Mouse (Mus musculus): ENCODE data around the gene 4933424G06Rik.
"Not testable (repeated sequence)": the region's sequence is repeated elsewhere in the genome, so short reads cannot be mapped to it uniquely, and the experiment has no call there.

4933424G06Rik gene

GRCm38 (mm10) chr1:36709854-36710280, at the start of gene 4933424G06Rik:
Gene 4933424G06Rik (plus strand): TSS chr1:36710149.
- peak; percentile 98 for DNase-seq (ENCODE audit: low read depth, low spot score)
- H3K27me3 ChIP-seq (ENCODE audit: control insufficient read depth, insufficient read depth, low read length, poor library complexity, severe bottlenecking) = no peaks in the 10 kb centered on the region
- H3K36me3 ChIP-seq (ENCODE audit: control insufficient read depth, insufficient read depth, low read length, poor library complexity, severe bottlenecking) = no peaks in the 10 kb centered on the region; the same call in 1 of the 2 replicates

DNA sequence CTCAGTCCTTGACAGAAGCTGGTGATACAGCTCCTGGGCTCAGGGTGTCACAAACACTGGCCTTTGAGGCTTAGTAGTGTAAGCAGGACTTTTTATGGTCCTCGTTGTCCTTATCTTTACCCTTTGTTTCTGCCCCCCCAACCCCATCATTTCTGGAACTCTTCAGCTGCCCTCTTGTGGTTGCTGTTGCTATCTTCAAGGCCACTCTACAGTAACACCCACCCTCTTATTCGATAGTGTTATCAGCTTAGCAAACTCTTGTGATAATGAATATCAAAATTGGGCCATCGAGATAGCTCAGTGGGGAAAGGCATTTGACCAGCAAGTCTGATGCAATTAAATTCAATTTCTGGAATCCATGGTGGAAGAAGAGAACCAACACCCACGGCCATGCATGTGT, 45.5 kb upstream of the 4933424G06Rik start:
- peak; percentile 15 for DNase-seq (ENCODE audit: low read depth, low spot score)
- Histone ChIP-seq H3K36me3 (ENCODE audit: control insufficient read depth, insufficient read depth, low read length, poor library complexity, severe bottlenecking) (no peaks in the 10 kb centered on the region), H3K27me3 (ENCODE audit: control insufficient read depth, insufficient read depth, low read length, poor library complexity, severe bottlenecking) (no peaks in the 10 kb centered on the region)

- H3K27me3 ChIP-seq (ENCODE audit: control insufficient read depth, insufficient read depth, low read length, poor library complexity, severe bottlenecking) = no peaks in the 10 kb centered on the region
- H3K36me3 ChIP-seq (ENCODE audit: control insufficient read depth, insufficient read depth, low read length, poor library complexity, severe bottlenecking) = no peaks in the 10 kb centered on the region
- DNase-seq (ENCODE audit: low read depth, low spot score) = no peak
These were observed 44.7 kb upstream of the 4933424G06Rik start for GRCm38 (mm10) chr1:36665165-36665723.

- no peaks in the 10 kb centered on the region for H3K27me3 ChIP-seq (ENCODE audit: control insufficient read depth, insufficient read depth, low read length, poor library complexity, severe bottlenecking)
- no peak for DNase-seq (ENCODE audit: low read depth, low spot score)
- H3K36me3 ChIP-seq (ENCODE audit: control insufficient read depth, insufficient read depth, low read length, poor library complexity, severe bottlenecking) = no peaks in the 10 kb centered on the region
These were observed 44.0 kb upstream of the 4933424G06Rik start for GRCm38 (mm10) chr1:36665934-36666333.

- H3K27me3 ChIP-seq (ENCODE audit: control insufficient read depth, insufficient read depth, low read length, poor library complexity, severe bottlenecking); DNase-seq (ENCODE audit: low read depth, low spot score); H3K36me3 ChIP-seq (ENCODE audit: control insufficient read depth, insufficient read depth, low read length, poor library complexity, severe bottlenecking): not testable (repeated sequence)
These were observed 41.9 kb upstream of the 4933424G06Rik start for GRCm38 (mm10) chr1:36668007-36668406.

GRCm38 (mm10) chr1:36670256-36670655, 39.7 kb upstream of the 4933424G06Rik start:
- Histone ChIP-seq H3K27me3 (ENCODE audit: control insufficient read depth, insufficient read depth, low read length, poor library complexity, severe bottlenecking) (no peaks in the 10 kb centered on the region), H3K36me3 (ENCODE audit: control insufficient read depth, insufficient read depth, low read length, poor library complexity, severe bottlenecking) (no peaks in the 10 kb centered on the region)
- no peak for DNase-seq (ENCODE audit: low read depth, low spot score)

GRCm38 (mm10) chr1:36671260-36671659, 38.7 kb upstream of the 4933424G06Rik start:
- Histone ChIP-seq H3K27me3 (ENCODE audit: control insufficient read depth, insufficient read depth, low read length, poor library complexity, severe bottlenecking) (no peaks in the 10 kb centered on the region), H3K36me3 (ENCODE audit: control insufficient read depth, insufficient read depth, low read length, poor library complexity, severe bottlenecking) (no peaks in the 10 kb centered on the region)
- DNase-seq (ENCODE audit: low read depth, low spot score) = no peak

DNA sequence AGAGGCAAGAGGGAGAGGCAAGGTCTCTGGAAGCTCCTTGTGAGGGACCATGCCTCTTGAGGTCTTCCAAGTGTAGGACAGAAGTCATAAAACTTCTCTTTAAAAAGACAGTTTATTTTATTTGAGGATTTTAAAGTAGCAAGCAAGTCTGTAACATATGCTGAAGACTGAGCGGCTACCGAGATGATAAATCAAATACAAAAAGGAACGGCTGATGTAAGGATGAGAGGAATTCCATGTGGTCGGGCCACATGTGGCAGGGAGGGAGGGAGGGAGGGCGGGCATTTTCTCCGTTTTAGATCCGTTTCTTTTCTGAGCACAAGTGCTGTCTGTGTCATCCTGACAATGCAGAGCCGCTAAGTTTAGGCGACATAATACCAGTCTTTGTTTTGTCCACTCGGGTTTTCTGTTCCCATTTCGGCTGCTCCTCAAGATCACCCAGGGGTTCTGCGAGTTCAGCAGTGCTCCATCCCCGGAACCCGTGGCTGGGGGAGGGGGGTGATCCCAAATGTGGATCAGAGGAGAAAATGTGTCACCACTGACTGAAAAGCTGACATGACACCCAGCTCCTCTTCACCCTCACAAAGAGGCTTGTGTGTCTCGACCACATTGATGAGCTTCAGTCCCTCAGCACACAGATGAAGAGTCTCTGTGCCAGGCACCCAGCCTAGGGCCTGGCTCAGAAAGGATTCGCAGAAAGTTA, 37.1 kb upstream of the 4933424G06Rik start:
- H3K36me3 ChIP-seq (ENCODE audit: control insufficient read depth, insufficient read depth, low read length, poor library complexity, severe bottlenecking) = no peaks in the 10 kb centered on the region
- no peaks in the 10 kb centered on the region for H3K27me3 ChIP-seq (ENCODE audit: control insufficient read depth, insufficient read depth, low read length, poor library complexity, severe bottlenecking)
- DNase-seq (ENCODE audit: low read depth, low spot score) = no peak

GRCm38 (mm10) chr1:36674936-36675335, 35.0 kb upstream of the 4933424G06Rik start:
- no peaks in the 10 kb centered on the region for H3K36me3 ChIP-seq (ENCODE audit: control insufficient read depth, insufficient read depth, low read length, poor library complexity, severe bottlenecking)
- DNase-seq (ENCODE audit: low read depth, low spot score) = no peak
- H3K27me3 ChIP-seq (ENCODE audit: control insufficient read depth, insufficient read depth, low read length, poor library complexity, severe bottlenecking) = no peaks in the 10 kb centered on the region

GRCm38 (mm10) chr1:36680893-36681292, 29.1 kb upstream of the 4933424G06Rik start:
- H3K36me3 ChIP-seq (ENCODE audit: control insufficient read depth, insufficient read depth, low read length, poor library complexity, severe bottlenecking) = no peaks in the 10 kb centered on the region
- DNase-seq (ENCODE audit: low read depth, low spot score) = no peak
- H3K27me3 ChIP-seq (ENCODE audit: control insufficient read depth, insufficient read depth, low read length, poor library complexity, severe bottlenecking) = no peaks in the 10 kb centered on the region

GRCm38 (mm10) chr1:36682620-36683355, 27.2 kb upstream of the 4933424G06Rik start, which contains the start of gene Fam178b:
Gene Fam178b (minus strand): TSS chr1:36683183.
- no peak for DNase-seq (ENCODE audit: low read depth, low spot score)
- Histone ChIP-seq H3K27me3 (ENCODE audit: control insufficient read depth, insufficient read depth, low read length, poor library complexity, severe bottlenecking) (no peaks in the 10 kb centered on the region), H3K36me3 (ENCODE audit: control insufficient read depth, insufficient read depth, low read length, poor library complexity, severe bottlenecking) (no peaks in the 10 kb centered on the region)

DNA sequence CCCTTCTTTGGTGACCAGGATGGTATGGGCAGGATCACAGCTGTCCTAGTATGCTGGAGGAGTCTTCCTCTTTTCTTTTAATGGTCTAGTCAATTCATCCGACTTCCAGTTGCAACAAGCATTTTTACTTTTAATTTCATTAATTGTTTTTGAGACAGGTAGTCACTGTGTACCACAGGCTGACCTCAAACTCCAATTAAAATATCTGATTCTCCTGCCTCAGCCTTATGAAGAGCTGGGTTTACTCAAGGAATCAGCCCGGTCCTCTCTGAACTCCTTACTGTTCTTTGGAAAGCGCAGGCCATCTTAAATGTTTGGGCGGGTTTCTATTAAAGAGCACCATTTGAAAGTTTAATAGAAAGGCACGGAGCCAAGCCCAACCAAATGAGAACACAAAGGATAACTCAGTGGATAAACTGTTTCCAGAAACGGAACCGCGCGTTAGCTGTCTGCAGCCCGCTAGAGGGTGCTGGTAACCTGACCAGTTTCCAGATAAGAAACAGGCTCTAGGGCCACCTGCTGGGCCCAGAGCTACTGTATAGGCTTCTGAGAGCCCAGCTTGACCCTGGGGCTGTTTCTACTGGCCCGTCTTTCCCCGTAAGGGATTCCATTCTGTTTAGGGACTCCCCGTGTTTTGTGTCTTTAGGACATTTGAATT, 26.0 kb upstream of the 4933424G06Rik start:
- peak; percentile 82 for DNase-seq (ENCODE audit: low read depth, low spot score)
- Histone ChIP-seq H3K36me3 (ENCODE audit: control insufficient read depth, insufficient read depth, low read length, poor library complexity, severe bottlenecking) (no peaks in the 10 kb centered on the region), H3K27me3 (ENCODE audit: control insufficient read depth, insufficient read depth, low read length, poor library complexity, severe bottlenecking) (no peaks in the 10 kb centered on the region)

DNA sequence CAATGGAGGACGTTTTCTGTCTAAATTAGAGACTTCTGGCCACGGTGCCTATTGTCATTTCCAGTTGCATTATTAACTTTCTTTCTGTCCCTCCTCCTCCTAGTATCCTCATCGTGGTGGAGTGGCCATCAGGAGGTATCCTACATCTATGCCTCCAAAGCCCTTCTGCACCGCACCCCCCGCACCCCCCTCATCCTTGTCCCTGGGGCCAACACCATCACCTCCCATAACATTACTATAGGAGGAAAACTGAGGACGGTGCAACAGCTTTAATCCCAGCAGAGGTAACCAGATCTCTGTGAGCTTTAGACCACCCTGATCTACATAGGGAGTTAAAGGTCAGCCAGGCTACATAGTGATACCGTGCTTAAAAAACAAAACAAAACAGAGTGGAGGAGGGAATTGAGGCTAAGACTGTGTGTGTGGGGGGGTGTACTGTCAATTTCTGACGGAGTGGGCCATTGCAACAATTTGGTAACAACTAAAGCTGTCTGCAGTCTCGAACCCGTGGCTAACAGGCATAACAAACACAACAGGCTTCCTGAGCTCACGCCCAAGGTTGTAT, 19.2 kb upstream of the 4933424G06Rik start:
- no peak for DNase-seq (ENCODE audit: low read depth, low spot score)
- Histone ChIP-seq H3K36me3 (ENCODE audit: control insufficient read depth, insufficient read depth, low read length, poor library complexity, severe bottlenecking) (0 out of 2 replicates have a peak, but pooled peaks cover 2% of the 10 kb centered on the region), H3K27me3 (ENCODE audit: control insufficient read depth, insufficient read depth, low read length, poor library complexity, severe bottlenecking) (no peaks in the 10 kb centered on the region)

Measured in splenic B cell, adult 2 months (primary cell).